Mouse (Mus musculus): ENCODE measurements around the gene Nid2.

DNA sequence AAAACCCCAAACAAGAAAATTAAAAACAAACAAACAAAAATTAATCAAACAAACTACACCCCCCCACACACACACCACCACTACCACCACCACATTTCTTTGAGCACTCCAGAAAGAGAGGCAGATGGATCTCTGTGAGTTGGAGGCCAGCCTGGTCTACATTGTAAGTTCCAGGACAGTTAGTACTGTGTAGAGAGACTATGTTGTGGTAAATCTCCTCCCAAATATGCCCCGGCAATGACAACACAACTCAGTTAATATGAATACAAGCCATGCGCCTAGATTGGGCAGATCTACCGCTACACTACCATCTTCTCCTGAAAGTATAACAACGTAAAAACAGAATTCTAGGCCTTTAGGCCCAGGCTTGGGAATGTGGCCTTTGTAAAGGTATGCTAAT is 109.2 kb downstream of the Nid2 start:
- no peak for TF ChIP-seq CTCF (IDR thresholded peaks at IDR 0.05; ENCODE audit: borderline replicate concordance, insufficient read depth, low read length)
- TF ChIP-seq POLR2A (IDR thresholded peaks at IDR 0.05; ENCODE audit: low read depth, low read length): no peak
